Mouse (Mus musculus): ENCODE results near the gene Mroh8. TPM values are rescaled to one million over a fixed set of nuclear protein-coding genes. Genes with fewer than 3 reads are reported as not detected.
A peak's percentile ranks its signal among the peaks of the same experiment; 100 is the strongest.
"Not testable (repeated sequence)": the region's sequence is repeated elsewhere in the genome, so short reads cannot be mapped to it uniquely, and the experiment has no call there.

Gene Mroh8
- polyA plus RNA-seq, 1 experiment: 1.9 TPM

DNA sequence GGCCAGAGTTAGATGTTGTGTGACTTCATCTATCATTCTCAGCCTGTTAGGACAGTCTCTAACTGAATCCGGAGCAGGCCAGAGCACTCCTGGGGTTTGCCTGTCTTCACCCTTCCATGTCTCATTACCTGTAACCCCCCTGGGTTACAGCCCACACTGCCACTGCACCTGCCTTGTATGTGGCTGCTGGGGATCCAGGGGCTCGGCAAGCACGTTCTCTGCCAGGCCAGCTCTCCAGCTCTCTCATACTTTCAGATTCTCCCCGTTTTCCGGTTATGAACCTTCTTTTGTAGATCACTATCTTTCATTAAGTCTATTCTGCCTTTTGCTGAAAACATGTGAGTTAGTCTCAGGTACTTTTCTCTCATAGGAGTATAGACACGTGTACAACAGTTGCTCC, 77.0 kb downstream of the Mroh8 start:
- DNase-seq (ENCODE audit: extremely low spot score in 1 of 2, low spot score in 1 of 2): no peak

- DNase-seq (ENCODE audit: extremely low spot score in 1 of 2, low spot score in 1 of 2): peak in 1 of 2 experiments; percentile 15
Observed at GRCm38 (mm10) chr2:157201081-157201830, 78.1 kb downstream of the Mroh8 start.

- not testable (repeated sequence) for DNase-seq (ENCODE audit: extremely low spot score in 1 of 2, low spot score in 1 of 2)
Observed at GRCm38 (mm10) chr2:157198405-157198804, 80.9 kb downstream of the Mroh8 start.

DNA sequence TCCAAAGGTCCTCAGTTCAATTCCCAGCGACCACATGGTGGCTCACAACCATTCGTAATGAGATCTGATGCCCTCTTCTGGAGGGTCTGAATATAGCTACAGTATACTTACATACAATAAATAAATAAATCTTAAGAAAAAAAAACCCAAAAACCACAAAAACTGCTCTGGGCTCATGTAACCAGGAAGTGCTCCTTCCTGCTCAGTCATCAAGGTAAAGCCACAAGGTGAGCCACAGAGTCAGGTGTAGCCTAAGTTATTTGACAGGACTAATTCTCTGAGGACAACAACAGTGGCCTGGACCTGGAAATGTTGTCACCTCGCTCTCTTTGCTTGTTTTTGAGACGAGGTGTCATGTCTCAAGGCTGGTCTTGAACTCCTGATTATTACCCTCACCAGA, 88.7 kb downstream of the Mroh8 start:
- no peak for DNase-seq (ENCODE audit: extremely low spot score in 1 of 2, low spot score in 1 of 2)

GRCm38 (mm10) chr2:157187223-157187622, 92.1 kb downstream of the Mroh8 start:
- no peak for DNase-seq (ENCODE audit: extremely low spot score in 1 of 2, low spot score in 1 of 2)

DNA sequence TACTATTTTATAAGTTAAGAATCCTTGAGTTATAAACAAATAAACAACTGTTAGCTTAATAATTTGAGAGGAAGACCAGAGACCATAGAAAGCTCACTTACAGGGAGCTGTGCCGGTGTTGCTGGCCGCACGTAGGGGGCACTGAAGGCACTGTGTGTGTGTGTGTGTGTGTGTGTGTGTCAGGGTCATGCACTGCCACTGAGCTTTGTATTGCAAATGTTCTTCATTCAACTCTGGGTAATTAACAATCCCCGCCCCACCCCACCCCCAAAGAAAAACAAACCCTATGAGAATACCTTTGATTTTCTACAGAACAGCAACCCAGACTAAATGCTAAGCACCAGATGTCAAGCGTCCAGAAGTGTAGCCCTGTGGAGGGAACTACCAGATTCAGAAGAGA, 92.8 kb downstream of the Mroh8 start:
- no peak for DNase-seq (ENCODE audit: extremely low spot score in 1 of 2, low spot score in 1 of 2)

DNA sequence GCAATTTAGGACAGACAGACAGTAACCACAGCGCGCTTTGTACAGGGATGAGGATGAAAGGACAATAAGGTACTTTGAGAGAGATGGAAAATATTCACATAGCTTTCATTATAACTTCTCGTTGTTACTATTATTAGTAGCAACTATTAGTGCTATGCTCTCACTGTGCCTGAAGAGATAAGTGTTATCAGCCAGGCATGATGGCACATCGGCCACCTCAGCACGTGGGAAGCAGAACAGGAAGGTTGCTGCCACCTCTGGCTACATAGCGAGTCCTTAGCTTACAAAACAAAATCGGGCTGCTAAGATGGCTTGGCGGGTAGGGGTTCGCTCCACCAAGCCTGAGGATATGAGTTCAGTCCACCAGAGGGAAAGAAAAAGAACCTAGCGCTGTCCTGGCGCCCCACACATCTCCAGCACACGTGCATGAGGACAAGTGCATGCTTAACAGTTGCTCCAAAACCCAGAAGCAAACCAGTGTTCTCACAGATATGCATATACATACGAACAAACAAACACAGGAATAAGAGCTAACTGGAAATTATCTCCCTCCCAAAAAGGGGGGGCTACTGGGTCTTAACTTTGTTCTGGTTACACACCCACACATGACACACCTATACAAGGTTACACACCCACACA, 94.2 kb downstream of the Mroh8 start:
- no peak for DNase-seq (ENCODE audit: extremely low spot score in 1 of 2, low spot score in 1 of 2)

GRCm38 (mm10) chr2:157178167-157178566, 101.2 kb downstream of the Mroh8 start:
- no peak for DNase-seq (ENCODE audit: extremely low spot score in 1 of 2, low spot score in 1 of 2)

- no peak for DNase-seq (ENCODE audit: extremely low spot score in 1 of 2, low spot score in 1 of 2)
Observed at GRCm38 (mm10) chr2:157176248-157176647, 103.1 kb downstream of the Mroh8 start.

DNA sequence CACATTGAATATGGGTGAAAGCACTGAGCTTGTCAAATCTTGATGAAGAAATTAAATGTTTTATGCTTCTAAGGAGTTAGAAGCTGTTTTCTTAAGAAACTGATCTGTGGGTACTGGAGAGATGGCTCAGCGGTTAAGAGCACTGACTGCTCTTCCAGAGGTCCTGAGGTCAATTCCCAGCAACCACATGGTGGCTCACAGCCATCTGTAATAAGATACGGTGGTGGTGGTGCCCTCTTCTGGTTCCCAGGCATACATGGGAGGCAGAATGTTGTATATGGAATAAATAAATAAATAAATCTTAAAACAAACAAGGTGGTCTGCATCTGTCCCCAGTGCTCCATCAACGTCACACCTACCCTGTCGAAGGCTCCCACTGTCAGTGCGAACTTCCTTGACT, 104.9 kb downstream of the Mroh8 start:
- no peak for DNase-seq (ENCODE audit: extremely low spot score in 1 of 2, low spot score in 1 of 2)

- no peak for DNase-seq (ENCODE audit: extremely low spot score in 1 of 2, low spot score in 1 of 2)
Observed at GRCm38 (mm10) chr2:157173555-157173954, 105.8 kb downstream of the Mroh8 start.

DNA sequence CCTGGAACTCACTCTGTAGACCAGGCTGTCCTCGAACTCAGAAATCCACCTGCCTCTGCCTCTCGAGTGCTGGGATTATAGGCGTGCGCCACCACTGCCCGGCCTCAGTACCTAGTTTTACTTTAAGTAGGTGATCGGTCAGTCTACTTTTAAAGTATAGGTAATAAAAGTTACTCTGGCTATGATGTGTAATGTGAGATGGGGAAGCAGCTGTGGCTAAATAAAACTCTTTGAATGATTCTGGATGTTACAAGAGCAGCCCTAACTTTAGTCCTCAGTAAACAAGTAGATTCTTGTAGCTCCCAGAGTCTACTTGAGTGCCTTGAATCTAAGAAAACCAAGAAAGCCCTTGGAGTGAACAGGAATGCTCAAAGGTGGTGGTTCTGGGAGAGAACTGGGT, 106.4 kb downstream of the Mroh8 start:
- DNase-seq (ENCODE audit: extremely low spot score in 1 of 2, low spot score in 1 of 2): no peak

DNA sequence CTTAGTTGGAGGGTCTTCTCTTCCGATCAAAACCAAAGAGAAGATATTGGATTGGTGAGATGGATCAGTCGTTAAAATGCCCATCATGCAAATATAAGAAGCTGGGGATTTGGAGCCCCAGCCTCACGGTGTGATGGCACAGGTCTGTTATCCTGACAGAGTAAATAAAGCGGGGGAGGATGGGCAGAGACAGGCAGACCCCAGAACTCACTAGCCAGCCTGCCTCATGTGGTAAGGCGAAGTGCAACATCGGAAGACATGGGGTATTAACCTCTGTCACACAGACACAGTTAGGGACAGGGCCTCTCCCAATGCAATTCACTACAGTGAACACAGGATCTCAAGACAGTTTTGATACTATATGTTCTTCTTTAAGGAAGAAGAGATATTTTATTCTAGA, 108.7 kb downstream of the Mroh8 start:
- no peak for DNase-seq (ENCODE audit: extremely low spot score in 1 of 2, low spot score in 1 of 2)

- no peak for DNase-seq (ENCODE audit: extremely low spot score in 1 of 2, low spot score in 1 of 2)
Observed at GRCm38 (mm10) chr2:157170166-157170565, 109.2 kb downstream of the Mroh8 start.

GRCm38 (mm10) chr2:157166371-157167080, 112.8 kb downstream of the Mroh8 start:
- peak; percentile 14 to 42 for DNase-seq (ENCODE audit: extremely low spot score in 1 of 2, low spot score in 1 of 2)

- DNase-seq (ENCODE audit: extremely low spot score in 1 of 2, low spot score in 1 of 2): not testable (repeated sequence)
Observed at GRCm38 (mm10) chr2:157165312-157166224, 113.8 kb downstream of the Mroh8 start.

- no peak for DNase-seq (ENCODE audit: extremely low spot score in 1 of 2, low spot score in 1 of 2)
Observed at GRCm38 (mm10) chr2:157164101-157164500, 115.2 kb downstream of the Mroh8 start.

Measured in frontal cortex, adult 2 months (tissue).